Mouse (Mus musculus) intestine, embryonic 14.5 days (tissue): ENCODE measurements around the gene Gm39566. TPM values are rescaled to one million over a fixed set of nuclear protein-coding genes. Genes with fewer than 3 reads are reported as not detected.
A peak's percentile ranks its signal among the peaks of the same experiment; 100 is the strongest.

Source experiments
- ATAC-seq: fragments of 200-750 bp; cut with Nextera tagmentation; replicated peaks from 2 replicates; pipeline ENCODE4 v1.8.0; 2017; ENCODE audit warnings: low read depth, moderate number of reproducible peaks, moderate TSS enrichment, moderate library complexity; ENCODE audit not compliant: low FRiP score, low TSS enrichment
- DNase-seq: peaks from one replicate; pipeline ENCODE4 v3.0.0-alpha.2; 2018; ENCODE audit warnings: low spot score
- H3K27ac ChIP-seq: fragments of 300-500 bp; sonication (generic); 2 replicates; pipeline ENCODE4 v1.5.1; 2014; ENCODE audit warnings: low read depth, mild to moderate bottlenecking, control low read depth
- H3K27me3 ChIP-seq: fragments of 300-500 bp; sonication (generic); replicated peaks from 2 replicates; pipeline ENCODE4 v1.6.1; 2014; ENCODE audit warnings: low read length, control low read depth; ENCODE audit not compliant: control insufficient read depth, insufficient read depth
- H3K36me3 ChIP-seq: fragments of 300-500 bp; sonication (generic); 2 replicates; pipeline ENCODE4 v1.6.1; 2014; ENCODE audit warnings: low read length, control low read depth; ENCODE audit not compliant: control insufficient read depth, insufficient read depth
- H3K4me1 ChIP-seq: fragments of 300-500 bp; sonication (generic); replicated peaks from 2 replicates; pipeline ENCODE4 v1.6.1; 2014; ENCODE audit warnings: low read length, control low read depth, mixed read lengths; ENCODE audit not compliant: control insufficient read depth, insufficient read depth
- H3K4me2 ChIP-seq: fragments of 300-500 bp; sonication (generic); 2 replicates; pipeline ENCODE4 v1.6.1; 2014; ENCODE audit warnings: low read length
- H3K4me3 ChIP-seq: fragments of 300-500 bp; sonication (generic); 2 replicates; pipeline ENCODE4 v1.5.1; 2014; ENCODE audit warnings: low read depth, low read length, control low read depth, mixed read lengths
- H3K9ac ChIP-seq: fragments of 300-500 bp; sonication (generic); 2 replicates; pipeline ENCODE4 v1.6.1; 2014; ENCODE audit warnings: mild to moderate bottlenecking, low read length
- H3K9me3 ChIP-seq: fragments of 300-500 bp; sonication (generic); 2 replicates; pipeline ENCODE4 v1.6.1; 2016; ENCODE audit warnings: low read length, control low read depth; ENCODE audit not compliant: control insufficient read depth
- WGBS: fragments of 180-500 bp; shearing (Covaris S2); extraction: QIAGEN DNeasy Blood & Tissue Kit; methylation state at CpG from one replicate; pipeline ENCODE4 v1.1.7; 2014; 5-methylcytosine and 5-hydroxymethylcytosine counted together
- polyA plus RNA-seq: library from polyadenylated mRNA; unstranded; fragments of >200 nt; fragmentation: Nextera tagmentation; extraction: Ambion mirVana; gene quantifications from 2 replicates; pipeline ENCODE4 v1.2.1, GENCODE M21; 2014

The Gm39566 gene
- polyA plus RNA-seq, 1 experiment from 2014 or later: not detected

DNA sequence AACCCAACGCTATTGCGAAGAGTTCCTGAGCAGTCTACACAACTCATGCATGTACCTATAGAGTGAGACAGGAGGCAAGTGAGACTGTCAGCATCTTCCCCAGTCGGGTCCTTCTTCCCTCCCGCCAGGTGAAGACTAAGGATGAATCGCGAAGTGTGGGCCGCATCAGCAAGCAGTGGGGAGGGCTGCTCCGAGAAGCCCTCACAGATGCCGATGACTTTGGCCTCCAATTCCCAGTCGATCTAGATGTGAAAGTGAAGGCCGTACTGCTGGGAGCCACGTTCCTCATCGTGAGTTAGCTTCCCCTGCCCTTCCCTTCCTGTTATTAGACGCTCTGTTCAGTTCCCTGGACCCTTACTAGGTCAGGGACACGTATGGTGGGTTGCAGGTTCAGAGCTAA is 34.8 kb upstream of the Gm39566 start:
- Histone ChIP-seq H3K9ac (no peak overlapping the region), H3K4me3 (no peak overlapping the region), H3K4me1 (peaks cover 20% of the 10 kb centered on the region), H3K4me2 (no peak overlapping the region), H3K27me3 (no peaks in the 10 kb centered on the region), H3K36me3 (peaks cover 49% of the 10 kb centered on the region), H3K27ac (no peak overlapping the region), H3K9me3 (no peaks in the 10 kb centered on the region)
- DNase-seq (no peak), ATAC-seq (no peak)
- 92% methylated on average over 15 of the region's 15 CpGs for WGBS

DNA sequence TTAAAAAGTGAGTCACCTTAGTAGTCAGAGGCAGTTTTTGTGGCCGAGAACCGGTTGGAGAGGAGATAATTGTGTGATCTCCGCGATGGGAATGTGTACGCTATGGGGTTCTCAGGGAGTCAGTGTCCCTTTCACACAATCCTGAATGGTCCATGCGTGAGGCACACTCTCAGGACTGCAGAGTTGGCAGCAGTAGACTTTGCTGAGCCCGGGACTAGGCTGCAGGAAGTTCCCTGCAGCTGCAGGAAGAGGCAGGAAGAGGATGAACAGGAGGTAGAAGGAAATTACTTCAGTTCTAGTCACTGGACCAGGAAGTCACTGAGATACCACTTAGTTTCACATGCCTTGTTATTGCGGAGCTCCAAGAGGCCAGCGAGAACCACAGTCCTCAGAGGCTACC is 34.0 kb upstream of the Gm39566 start:
- no peak overlapping the region for H3K27ac ChIP-seq
- WGBS: 90% methylated on average over 9 of the region's 9 CpGs
- H3K4me1 ChIP-seq: peaks cover 20% of the 10 kb centered on the region
- H3K9me3 ChIP-seq: no peaks in the 10 kb centered on the region
- H3K4me3 ChIP-seq: no peak overlapping the region
- H3K9ac ChIP-seq: no peak overlapping the region
- DNase-seq (no peak), ATAC-seq (no peak)
- H3K36me3 ChIP-seq: peaks cover 49% of the 10 kb centered on the region
- H3K27me3 ChIP-seq: no peaks in the 10 kb centered on the region
- H3K4me2 ChIP-seq: no peak overlapping the region

- Histone ChIP-seq H3K36me3 (peaks cover 49% of the 10 kb centered on the region), H3K9me3 (no peaks in the 10 kb centered on the region), H3K9ac (no peak overlapping the region), H3K4me3 (no peak overlapping the region), H3K27ac (no peak overlapping the region), H3K4me2 (peak overlapping the region; percentile 91), H3K4me1 (peaks cover 20% of the 10 kb centered on the region), H3K27me3 (no peaks in the 10 kb centered on the region)
- WGBS: 95% methylated on average over 6 of the region's 6 CpGs
- no peak for ATAC-seq
- DNase-seq: no peak
These were observed 32.9 kb upstream of the Gm39566 start for GRCm38 (mm10) chr11:69848021-69848420.

GRCm38 (mm10) chr11:69846738-69847688 is 31.9 kb upstream of the Gm39566 start:
- Histone ChIP-seq H3K27me3 (no peaks in the 10 kb centered on the region), H3K36me3 (peaks cover 40% of the 10 kb centered on the region), H3K4me2 (peak overlapping the region; percentile 91), H3K4me1 (peaks cover 20% of the 10 kb centered on the region), H3K27ac (peak overlapping the region; percentile 96), H3K4me3 (peak overlapping the region; percentile 77), H3K9ac (peak overlapping the region; percentile 87), H3K9me3 (no peaks in the 10 kb centered on the region)
- peak; percentile 49 for ATAC-seq
- DNase-seq: no peak
- WGBS: 7% methylated on average over 37 of the region's 37 CpGs

DNA sequence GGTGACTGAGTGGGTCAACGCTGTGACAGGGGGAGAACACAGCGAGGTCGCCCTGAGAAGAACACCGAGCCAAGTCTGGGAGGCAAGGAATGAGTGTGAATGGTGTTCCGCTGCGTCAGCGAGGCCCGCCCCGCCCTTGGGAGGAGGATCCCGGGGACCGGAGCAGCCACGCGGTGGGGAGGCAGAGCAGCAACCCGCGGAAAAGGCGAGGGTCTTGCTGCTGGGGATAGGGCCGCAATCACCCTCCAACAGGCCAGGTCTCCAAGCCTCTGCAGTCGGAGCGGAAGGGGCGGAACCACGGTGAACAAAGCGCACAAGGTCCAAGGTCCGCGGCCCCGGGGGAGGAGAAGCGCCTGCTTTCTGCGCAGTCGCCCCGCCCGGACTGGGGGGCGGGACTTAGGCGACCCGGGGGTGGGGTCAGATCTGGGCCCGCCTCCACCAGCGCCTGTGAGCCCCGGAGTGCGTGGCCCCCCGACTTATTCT is 31.1 kb upstream of the Gm39566 start, which contains the start of gene Plscr3:
Gene Plscr3, plus strand, starts transcription at position 179 of the 483 bp plus-strand sequence.
- peak; percentile 97 for DNase-seq

DNA sequence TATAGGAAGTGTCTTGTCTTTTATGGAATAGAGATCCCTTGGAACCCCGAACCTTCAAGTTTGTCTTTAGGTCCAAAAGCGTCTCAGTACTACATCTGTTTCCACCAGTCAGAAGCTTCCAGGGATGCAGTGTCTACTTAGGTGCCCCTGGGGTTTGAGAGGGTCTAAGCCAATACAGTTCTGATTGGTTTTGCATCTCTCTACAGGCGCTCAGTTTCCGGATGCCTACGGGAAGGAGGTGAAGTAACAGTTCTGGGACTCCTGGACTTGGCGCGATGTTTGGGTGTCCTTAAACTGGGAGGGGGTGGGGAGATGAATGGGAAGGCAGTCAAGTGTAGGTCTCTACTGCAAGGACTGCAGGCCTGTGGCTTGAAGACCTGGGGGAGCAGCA is 23.6 kb upstream of the Gm39566 start:
- Histone ChIP-seq H3K9ac (peak overlapping the region; percentile 64), H3K27ac (peak overlapping the region; percentile 83), H3K4me1 (peaks cover 29% of the 10 kb centered on the region), H3K36me3 (0 out of 2 replicates have a peak, but pooled peaks cover 2% of the 10 kb centered on the region), H3K4me3 (peak overlapping the region; percentile 79), H3K4me2 (peak overlapping the region; percentile 68), H3K9me3 (no peaks in the 10 kb centered on the region), H3K27me3 (no peaks in the 10 kb centered on the region)
- DNase-seq (no peak), ATAC-seq (peak; percentile 2; the same call in 1 of the 2 replicates)
- 1% methylated on average over 7 of the region's 7 CpGs for WGBS

More for the DNA sequence above, 31.1 kb upstream of the Gm39566 start, which contains the start of gene Plscr3:
- H3K4me3 ChIP-seq: peak within 1 kb of the TSS; percentile 77
- H3K4me1 ChIP-seq: peaks cover 20% of the 10 kb centered on the region
- no peaks in the 10 kb centered on the region for H3K27me3 ChIP-seq
- H3K9ac ChIP-seq: peak within 1 kb of the TSS; percentile 87
- peaks cover 32% of the 10 kb centered on the region for H3K36me3 ChIP-seq
- peak; percentile 91 for ATAC-seq
- H3K9me3 ChIP-seq: no peaks in the 10 kb centered on the region
- H3K27ac ChIP-seq: peak within 1 kb of the TSS; percentile 96
- H3K4me2 ChIP-seq: peak within 1 kb of the TSS; percentile 91
- 1% methylated on average over 37 of the region's 38 CpGs for WGBS

DNA sequence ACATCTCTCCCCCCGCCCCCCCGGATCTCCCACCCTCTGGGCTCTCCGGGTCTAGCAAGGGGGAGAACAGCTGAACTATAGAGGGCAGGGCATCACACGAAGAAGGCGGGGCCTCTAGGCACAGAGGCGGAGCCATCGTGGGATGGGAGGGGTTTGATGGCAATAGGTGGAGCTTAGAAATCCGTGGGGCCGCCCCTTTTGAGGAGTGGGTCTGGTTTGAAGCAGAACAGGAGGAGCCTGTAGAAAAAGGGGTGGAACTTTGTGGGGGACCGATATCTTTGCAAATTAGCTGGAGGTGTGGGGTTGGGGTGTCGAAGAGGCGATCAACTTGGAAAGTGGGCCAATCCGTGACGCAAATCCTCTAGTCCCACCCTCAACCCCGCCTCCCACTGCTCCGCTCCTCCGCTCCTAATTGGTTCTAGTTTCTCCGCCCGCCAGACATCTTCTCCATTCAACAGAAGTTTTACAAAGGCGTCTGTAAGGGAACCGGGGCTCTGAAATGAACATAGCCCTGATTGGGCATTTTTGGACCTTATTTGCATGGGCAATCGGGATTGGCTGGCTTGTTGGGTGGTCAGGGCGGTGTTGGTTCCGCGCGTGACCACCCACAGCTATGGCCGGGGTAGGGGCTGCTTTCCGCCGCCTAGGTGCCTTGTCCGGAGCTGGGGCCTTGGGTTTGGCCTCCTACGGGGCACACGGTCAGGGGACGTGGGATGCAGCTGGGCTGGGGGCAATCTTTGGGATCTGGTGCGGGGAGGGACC is 23.0 kb upstream of the Gm39566 start, which contains the start of gene Tmem256:
Gene Tmem256, plus strand, starts transcription at position 563 of the 762 bp plus-strand sequence.
- WGBS: under 1% methylated on average over 34 of the region's 34 CpGs
- no peaks in the 10 kb centered on the region for H3K27me3 ChIP-seq
- peak; percentile 100 for DNase-seq

DNA sequence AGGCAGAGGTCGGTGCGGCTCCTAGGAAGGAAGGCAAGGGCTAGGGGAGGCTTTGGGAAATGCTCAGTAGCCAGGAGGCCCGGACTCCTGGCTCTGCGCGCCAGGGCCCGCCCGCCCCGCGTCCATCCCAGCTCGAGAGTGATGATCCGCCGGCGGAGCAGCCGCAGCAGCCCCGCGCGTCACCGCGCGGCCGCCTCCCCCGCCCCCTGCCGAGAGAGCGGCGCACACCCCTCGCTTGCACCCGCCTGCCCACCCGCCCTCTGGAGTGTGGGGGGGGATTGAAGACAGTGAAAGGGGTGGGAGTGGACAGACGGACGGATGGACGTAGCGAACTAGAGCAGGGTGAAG is 22.5 kb upstream of the Gm39566 start, which contains the start of gene Nlgn2:
Gene Nlgn2, minus strand, starts transcription at position 181 of the 348 bp plus-strand sequence.
- Histone ChIP-seq H3K9ac (peak within 1 kb of the TSS; percentile 64), H3K9me3 (no peaks in the 10 kb centered on the region), H3K27ac (peak within 1 kb of the TSS; percentile 83), H3K27me3 (no peaks in the 10 kb centered on the region), H3K4me3 (peak within 1 kb of the TSS; percentile 79), H3K36me3 (peaks cover 14% of the 10 kb centered on the region), H3K4me2 (peak within 1 kb of the TSS; percentile 77), H3K4me1 (peaks cover 32% of the 10 kb centered on the region)
- DNase-seq (no peak), ATAC-seq (peak; percentile 74)
- whole genome bisulfite sequencing: 0% methylated on average over 30 of the region's 32 CpGs

More for the DNA sequence above, 23.0 kb upstream of the Gm39566 start, which contains the start of gene Tmem256:
- H3K4me3 ChIP-seq: peak within 1 kb of the TSS; percentile 79
- peaks cover 32% of the 10 kb centered on the region for H3K4me1 ChIP-seq
- peak within 1 kb of the TSS; percentile 77 for H3K4me2 ChIP-seq
- peak within 1 kb of the TSS; percentile 83 for H3K27ac ChIP-seq
- H3K9ac ChIP-seq: peak within 1 kb of the TSS; percentile 64
- peaks cover 8% of the 10 kb centered on the region; the same call in 1 of the 2 replicates for H3K36me3 ChIP-seq
- ATAC-seq: peak; percentile 89
- no peaks in the 10 kb centered on the region for H3K9me3 ChIP-seq
